Mouse (Mus musculus): ENCODE measurements around the gene Nod1. TPM values are rescaled to one million over a fixed set of nuclear protein-coding genes. Genes with fewer than 3 reads are reported as not detected.

The Nod1 gene
- polyA plus RNA-seq (2015; fragmentation: Nextera tagmentation; extraction: Ambion mirVana): 3.8 and 4.2 TPM in 2 replicates

GRCm38 (mm10) chr6:54972111-54972928, at the start of gene Nod1:
TSS of gene Nod1 (minus strand) at chr6:54972612.
- peak within 1 kb of the TSS; percentile 65 for H3K4me3 ChIP-seq
- H3K9me3 ChIP-seq: no peaks in the 10 kb centered on the region
- H3K27me3 ChIP-seq (replicated peaks): peaks cover 33% of the 10 kb centered on the region
- 2% methylated on average over 53 of the region's 53 CpGs for WGBS
- peak; percentile 70; the same call in 1 of the 2 replicates for ATAC-seq (ENCODE audit: extremely low read depth, insufficient number of reproducible peaks, low FRiP score, low TSS enrichment)
- H3K4me1 ChIP-seq: peaks cover 22% of the 10 kb centered on the region
- H3K27ac ChIP-seq (replicated peaks): peak within 1 kb of the TSS; percentile 60
- peak within 1 kb of the TSS; percentile 83 for H3K4me2 ChIP-seq
- peak within 1 kb of the TSS; percentile 84 for H3K9ac ChIP-seq
- H3K36me3 ChIP-seq: no peaks in the 10 kb centered on the region

- Histone ChIP-seq H3K9me3 (no peaks in the 10 kb centered on the region), H3K4me2 (no peak overlapping the region), H3K9ac (no peak overlapping the region), H3K27me3 (replicated peaks) (peaks cover 8% of the 10 kb centered on the region; the same call in 1 of the 2 replicates), H3K4me1 (peaks cover 7% of the 10 kb centered on the region), H3K36me3 (no peaks in the 10 kb centered on the region), H3K27ac (replicated peaks) (no peak overlapping the region), H3K4me3 (no peak overlapping the region)
- no peak for ATAC-seq (ENCODE audit: extremely low read depth, insufficient number of reproducible peaks, low FRiP score, low TSS enrichment)
- 79% methylated on average over 7 of the region's 7 CpGs for WGBS
Observed at GRCm38 (mm10) chr6:55021806-55022205, 49.4 kb upstream of the Nod1 start.

GRCm38 (mm10) chr6:55018417-55018816, 46.0 kb upstream of the Nod1 start:
- ATAC-seq (ENCODE audit: extremely low read depth, insufficient number of reproducible peaks, low FRiP score, low TSS enrichment): no peak
- Histone ChIP-seq H3K4me3 (no peak overlapping the region), H3K4me2 (no peak overlapping the region), H3K9me3 (no peaks in the 10 kb centered on the region), H3K27ac (replicated peaks) (no peak overlapping the region), H3K4me1 (peaks cover 13% of the 10 kb centered on the region), H3K27me3 (replicated peaks) (peaks cover 8% of the 10 kb centered on the region; the same call in 1 of the 2 replicates), H3K9ac (no peak overlapping the region), H3K36me3 (no peaks in the 10 kb centered on the region)
- 83% methylated on average over 2 of the region's 2 CpGs for WGBS

DNA sequence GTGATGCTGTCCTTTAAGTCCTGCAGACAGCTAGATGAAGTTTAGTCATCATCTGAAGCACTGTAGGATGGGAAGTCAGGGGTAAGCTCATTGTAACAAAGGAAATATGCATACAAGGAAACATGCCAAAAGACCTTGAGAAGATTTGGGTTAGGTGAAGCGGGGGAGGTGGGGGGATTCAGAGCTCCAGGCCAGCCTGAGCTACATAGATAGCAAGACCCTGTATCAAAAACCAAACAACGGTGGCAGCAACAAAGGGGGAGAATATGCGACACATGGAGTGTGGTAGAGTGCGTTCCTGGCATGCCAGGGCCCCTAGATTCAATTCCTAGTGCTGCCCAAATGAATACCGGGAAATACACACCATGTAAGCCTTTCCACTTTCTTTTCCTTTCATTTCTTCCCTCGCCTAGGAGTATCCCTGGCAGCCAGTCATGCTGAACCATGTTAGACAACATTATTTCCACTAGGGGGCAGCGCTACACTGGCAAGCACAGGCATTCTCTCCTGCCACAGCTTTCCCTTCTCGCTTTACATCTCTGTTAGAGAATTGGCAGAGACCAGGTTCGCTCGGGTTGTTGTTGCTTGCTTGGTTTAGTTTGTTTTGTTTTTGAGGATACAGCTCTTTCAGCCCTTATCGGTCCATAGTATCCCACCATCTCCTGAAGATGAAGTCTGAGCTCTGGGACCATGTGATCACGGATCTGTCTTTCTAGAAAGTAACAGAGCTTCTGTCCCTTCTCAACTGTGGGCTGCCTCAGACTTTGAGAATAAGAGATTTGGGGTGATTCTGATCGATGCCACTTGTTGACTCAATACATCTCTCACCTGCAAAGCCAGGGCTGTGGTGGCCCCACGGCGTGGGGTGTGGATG, 44.5 kb upstream of the Nod1 start:
- WGBS: 23% methylated on average over 15 of the region's 15 CpGs
- Histone ChIP-seq H3K9me3 (no peaks in the 10 kb centered on the region), H3K27me3 (replicated peaks) (peaks cover 8% of the 10 kb centered on the region; the same call in 1 of the 2 replicates), H3K4me3 (peak overlapping the region; percentile 13; the same call in 1 of the 2 replicates), H3K4me1 (peaks cover 13% of the 10 kb centered on the region), H3K4me2 (peak overlapping the region; percentile 55), H3K9ac (peak overlapping the region; percentile 19; the same call in 1 of the 2 replicates), H3K27ac (replicated peaks) (no peak overlapping the region), H3K36me3 (no peaks in the 10 kb centered on the region)
- no peak; the same call in 1 of the 2 replicates for ATAC-seq (ENCODE audit: extremely low read depth, insufficient number of reproducible peaks, low FRiP score, low TSS enrichment)

- Histone ChIP-seq H3K36me3 (no peaks in the 10 kb centered on the region), H3K9me3 (no peaks in the 10 kb centered on the region), H3K4me1 (peaks cover 13% of the 10 kb centered on the region), H3K27ac (replicated peaks) (no peak overlapping the region), H3K27me3 (replicated peaks) (peaks cover 8% of the 10 kb centered on the region; the same call in 1 of the 2 replicates), H3K4me2 (peak overlapping the region; percentile 55; the same call in 1 of the 2 replicates), H3K9ac (peak overlapping the region; percentile 19; the same call in 1 of the 2 replicates), H3K4me3 (no peak overlapping the region)
- WGBS: 13% methylated on average over 5 of the region's 5 CpGs
- ATAC-seq (ENCODE audit: extremely low read depth, insufficient number of reproducible peaks, low FRiP score, low TSS enrichment): no peak
Observed at GRCm38 (mm10) chr6:55016236-55016635, 43.8 kb upstream of the Nod1 start.

DNA sequence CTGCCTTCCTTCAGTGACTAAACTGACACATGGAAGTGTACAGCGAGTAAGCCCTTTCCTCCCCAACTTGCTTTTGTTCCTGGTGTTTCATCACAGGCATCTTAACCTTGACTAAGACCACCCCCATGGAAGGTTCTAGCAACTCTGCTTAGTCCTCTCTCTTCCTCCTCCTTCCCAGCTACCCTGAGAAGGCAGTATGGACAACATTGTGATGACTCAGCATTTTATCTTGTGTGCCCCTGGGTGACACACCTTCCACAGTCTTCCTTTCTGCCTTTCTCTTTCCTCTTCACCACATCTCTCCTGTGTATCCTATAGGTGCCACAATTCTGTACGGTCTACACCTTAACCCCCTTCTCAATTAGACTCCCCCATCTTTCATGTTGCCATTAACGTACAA, 41.8 kb upstream of the Nod1 start:
- 85% methylated on average over 3 of the region's 3 CpGs for WGBS
- no peaks in the 10 kb centered on the region for H3K9me3 ChIP-seq

GRCm38 (mm10) chr6:55012516-55012915, 40.1 kb upstream of the Nod1 start:
- Histone ChIP-seq H3K9ac (no peak overlapping the region), H3K27me3 (replicated peaks) (no peaks in the 10 kb centered on the region), H3K27ac (replicated peaks) (no peak overlapping the region), H3K9me3 (no peaks in the 10 kb centered on the region), H3K36me3 (no peaks in the 10 kb centered on the region), H3K4me1 (peaks cover 23% of the 10 kb centered on the region), H3K4me3 (no peak overlapping the region), H3K4me2 (no peak overlapping the region)
- 66% methylated on average over 7 of the region's 7 CpGs for WGBS
- ATAC-seq (ENCODE audit: extremely low read depth, insufficient number of reproducible peaks, low FRiP score, low TSS enrichment): no peak

More for the DNA sequence above, 41.8 kb upstream of the Nod1 start:
- no peak overlapping the region for H3K27ac ChIP-seq (replicated peaks)
- no peak overlapping the region for H3K4me2 ChIP-seq
- no peak for ATAC-seq (ENCODE audit: extremely low read depth, insufficient number of reproducible peaks, low FRiP score, low TSS enrichment)
- H3K36me3 ChIP-seq: no peaks in the 10 kb centered on the region
- H3K4me1 ChIP-seq: peaks cover 23% of the 10 kb centered on the region
- no peak overlapping the region for H3K9ac ChIP-seq
- no peak overlapping the region for H3K4me3 ChIP-seq
- peaks cover 8% of the 10 kb centered on the region; the same call in 1 of the 2 replicates for H3K27me3 ChIP-seq (replicated peaks)

DNA sequence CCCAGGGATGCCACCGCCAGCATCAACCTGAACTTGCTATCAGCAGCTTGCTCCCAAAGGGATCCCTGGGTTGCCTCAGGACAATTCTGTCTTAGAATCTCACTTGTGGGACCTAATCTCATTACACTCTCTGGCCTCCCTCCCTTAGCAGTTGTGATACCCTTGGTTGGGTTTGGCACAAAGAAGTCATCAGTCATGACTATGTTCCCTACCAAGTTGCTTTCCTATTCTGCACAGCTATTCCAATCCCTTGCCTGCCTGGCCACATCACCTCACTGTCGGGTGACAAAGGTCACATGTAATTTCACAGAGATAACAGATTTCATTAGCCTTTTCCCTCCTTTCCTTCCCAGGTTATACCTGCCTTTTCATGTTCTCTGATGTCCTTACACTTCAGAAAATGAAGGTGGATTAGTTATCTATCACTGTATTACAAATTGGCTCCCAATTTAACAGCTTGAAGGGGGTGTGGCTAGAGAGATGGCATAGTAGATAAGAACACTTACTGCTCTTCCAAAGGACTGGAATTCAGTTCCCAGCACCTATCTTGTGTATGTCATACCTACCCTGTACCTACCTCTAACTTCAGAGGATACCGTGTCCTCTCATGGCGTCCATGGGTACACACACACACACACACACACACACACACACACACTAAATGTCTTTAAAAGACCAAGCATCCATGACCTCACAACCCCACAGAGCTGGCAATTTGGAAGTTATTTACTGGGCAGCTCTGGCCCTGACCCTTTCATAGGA, 38.1 kb upstream of the Nod1 start:
- 59% methylated on average over 4 of the region's 4 CpGs for WGBS
- Histone ChIP-seq H3K27me3 (replicated peaks) (no peaks in the 10 kb centered on the region), H3K4me1 (peaks cover 10% of the 10 kb centered on the region), H3K27ac (replicated peaks) (no peak overlapping the region), H3K9me3 (no peaks in the 10 kb centered on the region), H3K9ac (no peak overlapping the region), H3K4me3 (no peak overlapping the region), H3K4me2 (peak overlapping the region; percentile 63), H3K36me3 (no peaks in the 10 kb centered on the region)
- ATAC-seq (ENCODE audit: extremely low read depth, insufficient number of reproducible peaks, low FRiP score, low TSS enrichment): no peak

GRCm38 (mm10) chr6:55009391-55010230, 37.2 kb upstream of the Nod1 start:
- 22% methylated on average over 16 of the region's 16 CpGs for WGBS
- Histone ChIP-seq H3K4me2 (peak overlapping the region; percentile 63), H3K9me3 (no peaks in the 10 kb centered on the region), H3K27me3 (replicated peaks) (no peaks in the 10 kb centered on the region), H3K27ac (replicated peaks) (peak overlapping the region; percentile 68), H3K36me3 (no peaks in the 10 kb centered on the region), H3K4me1 (peaks cover 10% of the 10 kb centered on the region), H3K4me3 (peak overlapping the region; percentile 32), H3K9ac (peak overlapping the region; percentile 59)
- no peak for ATAC-seq (ENCODE audit: extremely low read depth, insufficient number of reproducible peaks, low FRiP score, low TSS enrichment)

DNA sequence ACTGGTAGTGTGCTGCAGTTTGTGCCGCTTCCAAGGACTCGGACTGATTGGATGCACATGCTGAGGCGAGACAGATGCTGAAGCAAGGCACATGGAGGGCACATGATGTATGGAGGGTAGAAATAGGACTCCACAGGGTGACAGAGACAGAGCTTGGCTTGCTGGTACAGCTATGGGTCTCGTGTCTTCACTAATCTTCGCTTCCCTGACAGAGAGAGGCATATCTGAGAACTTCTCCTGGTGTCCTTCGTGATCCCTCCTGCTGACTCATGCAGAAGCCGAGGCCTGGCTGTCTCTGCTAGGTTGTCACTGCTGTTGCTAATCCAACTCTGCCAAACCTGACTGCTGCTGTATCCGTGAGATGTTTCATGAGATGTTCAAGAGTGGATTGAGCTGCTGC, 36.0 kb upstream of the Nod1 start:
- 70% methylated on average over 8 of the region's 8 CpGs for WGBS
- no peak overlapping the region for H3K27ac ChIP-seq (replicated peaks)
- H3K4me2 ChIP-seq: no peak overlapping the region
- H3K4me3 ChIP-seq: no peak overlapping the region
- peaks cover 10% of the 10 kb centered on the region for H3K4me1 ChIP-seq
- H3K36me3 ChIP-seq: no peaks in the 10 kb centered on the region
- ATAC-seq (ENCODE audit: extremely low read depth, insufficient number of reproducible peaks, low FRiP score, low TSS enrichment): no peak
- no peaks in the 10 kb centered on the region for H3K9me3 ChIP-seq
- H3K9ac ChIP-seq: no peak overlapping the region
- no peaks in the 10 kb centered on the region for H3K27me3 ChIP-seq (replicated peaks)
